Mouse (Mus musculus) midbrain, embryonic 10.5 days (tissue): ENCODE data around the gene Plxnd1. TPM values are rescaled to one million over a fixed set of nuclear protein-coding genes. Genes with fewer than 3 reads are reported as not detected.

Source experiments
- DNase-seq: peaks from one replicate; pipeline ENCODE4 v3.0.0-alpha.2; 2017; ENCODE audit warnings: low spot score
- H3K27ac ChIP-seq: fragments of 300-500 bp; sonication (generic); replicated peaks from 2 replicates; pipeline ENCODE4 v1.5.1; 2016; ENCODE audit warnings: mild to moderate bottlenecking
- H3K27me3 ChIP-seq: fragments of 300-500 bp; sonication (generic); 2 replicates; pipeline ENCODE4 v1.6.1; 2016; ENCODE audit warnings: low read depth, mild to moderate bottlenecking; ENCODE audit not compliant: poor library complexity, severe bottlenecking
- H3K36me3 ChIP-seq: fragments of 300-500 bp; sonication (generic); 2 replicates; pipeline ENCODE4 v1.6.1; 2016; ENCODE audit warnings: mild to moderate bottlenecking, moderate library complexity
- H3K4me1 ChIP-seq: fragments of 300-500 bp; sonication (generic); 2 replicates; pipeline ENCODE4 v1.6.1; 2016
- H3K4me3 ChIP-seq: fragments of 300-500 bp; sonication (generic); 2 replicates; pipeline ENCODE4 v1.5.1; 2016; ENCODE audit warnings: mild to moderate bottlenecking, moderate library complexity
- H3K9me3 ChIP-seq: fragments of 300-500 bp; sonication (generic); replicated peaks from 2 replicates; pipeline ENCODE4 v1.6.1; 2016; ENCODE audit warnings: mild to moderate bottlenecking
- WGBS: fragments of 180-500 bp; shearing (Covaris S2); methylation state at CpG from one replicate; pipeline ENCODE4 v1.1.7; 2016; 5-methylcytosine and 5-hydroxymethylcytosine counted together
- polyA plus RNA-seq: library from polyadenylated mRNA; unstranded; fragments of >200 nt; fragmentation: Nextera tagmentation; extraction: Ambion mirVana; gene quantifications from 2 replicates; pipeline ENCODE4 v1.2.1, GENCODE M21; 2016

Gene Plxnd1
- polyA plus RNA-seq, 1 experiment from 2014 or later: 18.9 TPM

GRCm38 (mm10) chr6:115959151-115959691, 35.6 kb downstream of the Plxnd1 start:
- no peaks in the 10 kb centered on the region for H3K36me3 ChIP-seq
- H3K9me3 ChIP-seq: no peaks in the 10 kb centered on the region
- peaks cover 34% of the 10 kb centered on the region for H3K4me1 ChIP-seq
- H3K27ac ChIP-seq: peak overlapping the region; percentile 25; the same call in 1 of the 2 replicates
- 85% methylated on average over 7 of the region's 7 CpGs for WGBS
- H3K4me3 ChIP-seq: no peak overlapping the region
- peaks cover 18% of the 10 kb centered on the region; the same call in 1 of the 2 replicates for H3K27me3 ChIP-seq
- no peak for DNase-seq

GRCm38 (mm10) chr6:115958445-115958844, 36.4 kb downstream of the Plxnd1 start:
- Histone ChIP-seq H3K4me1 (peaks cover 34% of the 10 kb centered on the region), H3K9me3 (no peaks in the 10 kb centered on the region), H3K4me3 (no peak overlapping the region), H3K36me3 (no peaks in the 10 kb centered on the region), H3K27me3 (0 out of 2 replicates have a peak, but pooled peaks cover 12% of the 10 kb centered on the region), H3K27ac (peak overlapping the region; percentile 63; the same call in 1 of the 2 replicates)
- 88% methylated on average over 9 of the region's 9 CpGs for WGBS
- DNase-seq: no peak

- 0 out of 2 replicates have a peak, but pooled peaks cover 4% of the 10 kb centered on the region for H3K27me3 ChIP-seq
- peak overlapping the region; percentile 63 for H3K27ac ChIP-seq
- no peak overlapping the region for H3K4me3 ChIP-seq
- no peak for DNase-seq
- WGBS: 45% methylated on average over 6 of the region's 6 CpGs
- H3K4me1 ChIP-seq: peaks cover 31% of the 10 kb centered on the region
- H3K9me3 ChIP-seq: no peaks in the 10 kb centered on the region
- no peaks in the 10 kb centered on the region for H3K36me3 ChIP-seq
These were observed 37.1 kb downstream of the Plxnd1 start for GRCm38 (mm10) chr6:115957681-115958080.

- 61% methylated on average over 16 of the region's 16 CpGs for whole genome bisulfite sequencing
These were observed 37.7 kb downstream of the Plxnd1 start for GRCm38 (mm10) chr6:115956922-115957601.

GRCm38 (mm10) chr6:115956418-115956921, 38.3 kb downstream of the Plxnd1 start:
- no peak overlapping the region for H3K27ac ChIP-seq
- H3K4me1 ChIP-seq: peaks cover 22% of the 10 kb centered on the region
- WGBS: 94% methylated on average over 13 of the region's 13 CpGs
- DNase-seq: no peak
- no peaks in the 10 kb centered on the region for H3K27me3 ChIP-seq
- H3K4me3 ChIP-seq: no peak overlapping the region
- H3K9me3 ChIP-seq: no peaks in the 10 kb centered on the region; the same call in 1 of the 2 replicates
- no peaks in the 10 kb centered on the region for H3K36me3 ChIP-seq

More at GRCm38 (mm10) chr6:115956922-115957601, 37.7 kb downstream of the Plxnd1 start:
- Histone ChIP-seq H3K4me3 (no peak overlapping the region), H3K9me3 (no peaks in the 10 kb centered on the region), H3K27ac (peak overlapping the region; percentile 63), H3K4me1 (peaks cover 25% of the 10 kb centered on the region), H3K27me3 (no peaks in the 10 kb centered on the region), H3K36me3 (no peaks in the 10 kb centered on the region)
- peak; percentile 18 for DNase-seq

GRCm38 (mm10) chr6:115955664-115956063, 39.1 kb downstream of the Plxnd1 start:
- no peak overlapping the region for H3K27ac ChIP-seq
- no peaks in the 10 kb centered on the region for H3K36me3 ChIP-seq
- H3K4me1 ChIP-seq: peaks cover 18% of the 10 kb centered on the region
- H3K9me3 ChIP-seq: no peaks in the 10 kb centered on the region; the same call in 1 of the 2 replicates
- no peak overlapping the region for H3K4me3 ChIP-seq
- 89% methylated on average over 11 of the region's 11 CpGs for WGBS
- no peaks in the 10 kb centered on the region for H3K27me3 ChIP-seq
- DNase-seq: no peak

GRCm38 (mm10) chr6:115955169-115955568, 39.6 kb downstream of the Plxnd1 start:
- Histone ChIP-seq H3K27me3 (no peaks in the 10 kb centered on the region), H3K4me1 (peaks cover 18% of the 10 kb centered on the region), H3K36me3 (no peaks in the 10 kb centered on the region), H3K4me3 (no peak overlapping the region), H3K9me3 (no peaks in the 10 kb centered on the region; the same call in 1 of the 2 replicates), H3K27ac (no peak overlapping the region)
- DNase-seq: no peak
- 93% methylated on average over 4 of the region's 4 CpGs for WGBS

GRCm38 (mm10) chr6:115954506-115955074, 40.2 kb downstream of the Plxnd1 start:
- no peak for DNase-seq
- Histone ChIP-seq H3K4me1 (peaks cover 18% of the 10 kb centered on the region), H3K27me3 (no peaks in the 10 kb centered on the region), H3K9me3 (no peaks in the 10 kb centered on the region; the same call in 1 of the 2 replicates), H3K27ac (peak overlapping the region; percentile 52), H3K36me3 (no peaks in the 10 kb centered on the region), H3K4me3 (no peak overlapping the region)
- WGBS: 83% methylated on average over 9 of the region's 9 CpGs

GRCm38 (mm10) chr6:115946389-115946788, 48.4 kb downstream of the Plxnd1 start:
- Histone ChIP-seq H3K4me3 (no peak overlapping the region), H3K27ac (no peak overlapping the region), H3K9me3 (no peaks in the 10 kb centered on the region; the same call in 1 of the 2 replicates), H3K27me3 (no peaks in the 10 kb centered on the region), H3K4me1 (peaks cover 6% of the 10 kb centered on the region), H3K36me3 (no peaks in the 10 kb centered on the region)
- no peak for DNase-seq
- WGBS: 72% methylated on average over 6 of the region's 6 CpGs

GRCm38 (mm10) chr6:115945633-115946032, 49.2 kb downstream of the Plxnd1 start:
- H3K4me1 ChIP-seq: peaks cover 12% of the 10 kb centered on the region
- WGBS: 91% methylated on average over 8 of the region's 8 CpGs
- no peak overlapping the region for H3K27ac ChIP-seq
- no peak for DNase-seq
- H3K27me3 ChIP-seq: no peaks in the 10 kb centered on the region
- H3K36me3 ChIP-seq: no peaks in the 10 kb centered on the region
- H3K9me3 ChIP-seq: no peaks in the 10 kb centered on the region
- no peak overlapping the region for H3K4me3 ChIP-seq

- Histone ChIP-seq H3K4me1 (peaks cover 12% of the 10 kb centered on the region), H3K9me3 (no peaks in the 10 kb centered on the region), H3K36me3 (no peaks in the 10 kb centered on the region), H3K4me3 (no peak within 1 kb of the TSS), H3K27ac (no peak within 1 kb of the TSS), H3K27me3 (no peaks in the 10 kb centered on the region)
- no peak for DNase-seq
- 83% methylated on average over 5 of the region's 5 CpGs for WGBS
These were observed 50.2 kb downstream of the Plxnd1 start, which contains the start of gene H1foo for GRCm38 (mm10) chr6:115944638-115945037. Gene H1foo, plus strand, starts transcription at chr6:115944938.

- no peak for DNase-seq
- 82% methylated on average over 9 of the region's 9 CpGs for WGBS
These were observed 51.0 kb downstream of the Plxnd1 start for GRCm38 (mm10) chr6:115943498-115944427.

More at GRCm38 (mm10) chr6:115943498-115944427, 51.0 kb downstream of the Plxnd1 start:
- Histone ChIP-seq H3K27me3 (no peaks in the 10 kb centered on the region), H3K4me1 (peaks cover 12% of the 10 kb centered on the region), H3K9me3 (no peaks in the 10 kb centered on the region), H3K36me3 (no peaks in the 10 kb centered on the region), H3K4me3 (no peak overlapping the region), H3K27ac (no peak overlapping the region)
